Mouse (Mus musculus): ENCODE data around the gene Scn4a.
"Not testable (repeated sequence)": the region's sequence is repeated elsewhere in the genome, so short reads cannot be mapped to it uniquely, and the experiment has no call there.

The Scn4a gene

GRCm38 (mm10) chr11:106353188-106353587 lies at the start of gene Scn4a:
TSS of gene Scn4a (minus strand) at chr11:106353288.
- no peak for DNase-seq (ENCODE audit: low spot score in 2 of 2)

DNA sequence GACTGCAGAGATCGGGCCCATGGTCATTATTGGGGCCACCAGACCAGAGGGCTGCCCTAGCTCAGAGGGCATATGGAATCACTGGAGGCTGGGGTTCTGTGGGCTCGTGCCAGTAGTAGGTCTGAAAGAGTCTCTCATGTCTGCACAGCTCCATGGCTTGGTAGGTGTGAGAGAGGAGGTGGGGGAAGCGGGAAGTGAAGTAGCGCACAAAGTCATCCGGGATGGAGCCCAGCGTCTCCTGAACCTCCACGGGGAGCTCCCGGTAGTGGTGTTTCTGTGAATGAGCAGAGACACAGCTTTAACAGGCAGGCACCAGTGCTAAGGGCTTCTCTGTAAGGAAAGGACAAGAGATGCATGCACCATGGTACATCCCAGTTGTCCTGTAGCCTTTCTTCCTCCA lies 45.4 kb upstream of the Scn4a start:
- no peak for DNase-seq (ENCODE audit: low spot score in 2 of 2)

- DNase-seq (ENCODE audit: low spot score in 2 of 2), result peak in 1 of 2 experiments; percentile 20
Observed at GRCm38 (mm10) chr11:106397656-106398055, 44.6 kb upstream of the Scn4a start.

DNA sequence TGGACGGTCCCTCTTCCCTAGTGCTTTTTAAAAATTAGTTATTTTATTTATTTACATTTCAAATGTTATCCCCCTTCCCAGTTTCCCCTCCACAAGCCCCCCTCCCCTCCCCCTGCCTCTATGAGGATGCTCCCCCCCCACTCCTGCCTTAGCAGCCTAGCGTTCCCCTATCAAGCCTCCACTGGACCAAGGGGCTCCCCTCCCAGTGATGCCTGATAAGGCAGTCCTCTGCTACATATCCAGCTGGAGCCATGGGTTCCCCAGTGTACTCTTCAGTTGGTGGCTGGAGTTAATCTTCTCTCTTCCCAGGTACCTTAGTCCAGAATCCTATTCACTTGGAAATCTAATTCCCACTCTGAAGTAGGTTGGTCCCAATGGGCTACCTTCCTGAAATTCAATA lies 41.0 kb upstream of the Scn4a start:
- not testable (repeated sequence) for DNase-seq (ENCODE audit: low spot score in 2 of 2)

GRCm38 (mm10) chr11:106393331-106393616 lies 40.2 kb upstream of the Scn4a start:
- DNase-seq (ENCODE audit: low spot score in 2 of 2), result no peak

DNA sequence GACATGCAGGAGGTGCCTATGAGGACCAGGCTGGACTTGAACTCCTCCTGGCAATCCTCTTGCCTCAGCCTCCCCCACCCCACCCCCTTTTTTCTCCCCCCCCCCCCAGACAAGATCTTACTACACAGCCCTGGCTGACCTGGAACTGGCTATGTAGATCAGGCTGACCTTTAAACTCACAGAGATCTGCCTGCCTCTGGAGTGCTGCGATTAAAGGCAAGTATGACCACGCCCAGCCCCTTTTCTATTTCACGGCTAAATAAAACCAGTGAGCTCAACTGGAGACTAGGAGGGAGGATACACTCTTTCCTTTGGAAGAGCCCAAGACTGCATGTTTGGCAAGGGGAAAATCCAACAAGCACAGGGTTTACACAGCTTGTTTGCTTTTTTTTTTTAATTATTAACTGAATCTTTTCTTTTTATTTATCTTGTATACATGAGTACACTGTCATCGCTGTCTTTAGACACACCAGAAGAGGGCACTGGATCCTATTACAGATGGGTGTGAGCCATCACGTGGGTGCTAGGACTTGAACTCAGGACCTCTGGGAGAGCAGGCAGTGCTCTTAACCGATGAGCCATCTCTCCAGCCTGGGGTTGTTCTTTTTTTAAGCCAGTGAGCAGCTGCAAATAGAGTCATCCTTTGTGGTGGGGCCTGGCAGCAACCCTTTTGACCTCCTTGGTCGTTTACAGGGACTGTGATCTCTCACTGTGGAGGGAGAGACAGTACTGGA lies 39.7 kb upstream of the Scn4a start:
- DNase-seq (ENCODE audit: low spot score in 2 of 2), result no peak

DNA sequence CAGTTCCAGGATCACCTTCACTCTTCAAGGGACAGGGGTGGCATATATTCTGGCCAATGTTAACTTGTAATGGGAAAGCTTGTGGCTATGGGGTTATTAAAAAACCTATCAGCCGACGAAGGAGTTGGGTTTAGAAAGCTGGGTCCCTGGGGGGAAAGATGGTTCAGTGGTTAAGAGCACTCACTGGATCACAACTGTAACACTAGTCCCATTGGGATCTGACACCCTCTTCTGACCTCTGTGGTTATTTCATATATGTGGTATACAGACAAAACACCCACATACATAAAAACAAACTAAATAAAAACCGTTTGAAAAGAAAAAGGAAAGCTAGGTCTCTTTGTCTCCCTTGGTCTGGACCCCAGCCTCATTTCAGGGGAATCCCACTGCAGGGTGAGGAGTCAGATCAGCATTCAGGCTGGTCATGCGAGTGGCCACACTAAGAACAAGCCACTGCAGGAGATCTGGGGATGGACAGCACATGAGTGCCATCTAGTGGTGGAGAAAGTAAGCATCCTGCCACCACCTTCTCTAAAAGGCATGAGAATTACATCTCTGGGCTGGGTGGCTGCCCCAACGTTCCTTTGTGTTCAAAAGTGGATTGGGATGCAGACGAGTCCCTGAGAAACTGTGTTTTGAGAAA lies 38.6 kb upstream of the Scn4a start:
- DNase-seq (ENCODE audit: low spot score in 2 of 2), result peak in 1 of 2 experiments; percentile 74

DNA sequence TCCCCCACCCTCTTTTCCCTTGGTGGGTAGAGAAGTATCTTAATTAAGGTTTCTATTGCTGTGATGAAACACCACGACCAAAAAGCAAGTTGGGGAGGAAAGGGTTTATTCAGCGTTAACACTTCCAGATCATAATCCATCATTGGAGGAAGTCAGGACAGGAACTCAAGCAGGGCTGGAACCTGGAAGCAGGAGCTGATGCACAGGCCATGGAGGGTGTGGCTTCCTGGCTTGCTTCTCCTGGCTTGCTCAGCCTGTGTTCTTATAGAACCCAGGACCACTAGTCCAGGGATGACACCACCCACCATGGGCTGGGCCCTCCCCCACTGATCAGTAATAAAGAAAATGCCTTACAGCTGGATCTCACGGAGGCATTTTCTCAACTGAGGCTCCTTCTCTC lies 37.7 kb upstream of the Scn4a start:
- DNase-seq (ENCODE audit: low spot score in 2 of 2), result no peak

DNA sequence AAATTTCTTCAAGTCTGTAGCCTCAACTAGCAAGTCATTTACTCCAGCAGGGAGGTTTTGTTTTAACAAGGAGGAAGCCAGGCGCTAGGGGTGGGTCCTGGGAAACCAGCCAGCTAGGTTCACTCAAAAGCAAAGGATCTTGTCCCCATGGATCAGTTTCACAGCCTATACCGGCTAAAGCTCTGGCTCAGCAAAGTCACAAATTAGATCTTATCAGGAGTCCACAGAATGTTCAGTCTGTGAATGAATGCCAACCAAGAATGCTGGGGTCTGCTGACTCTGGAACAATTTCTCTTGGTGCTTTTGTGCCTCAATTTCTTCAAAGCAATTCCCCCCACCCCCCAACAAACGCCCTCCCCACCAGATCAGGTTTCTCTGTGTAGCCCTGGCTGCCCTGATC lies 36.5 kb upstream of the Scn4a start:
- DNase-seq (ENCODE audit: low spot score in 2 of 2), result no peak

GRCm38 (mm10) chr11:106387791-106388216 lies 34.7 kb upstream of the Scn4a start, which contains the start of gene Icam2:
TSS of gene Icam2 (minus strand) at chr11:106388075.
- no peak for DNase-seq (ENCODE audit: low spot score in 2 of 2)

GRCm38 (mm10) chr11:106387020-106387419 lies 33.9 kb upstream of the Scn4a start:
- no peak for DNase-seq (ENCODE audit: low spot score in 2 of 2)

DNA sequence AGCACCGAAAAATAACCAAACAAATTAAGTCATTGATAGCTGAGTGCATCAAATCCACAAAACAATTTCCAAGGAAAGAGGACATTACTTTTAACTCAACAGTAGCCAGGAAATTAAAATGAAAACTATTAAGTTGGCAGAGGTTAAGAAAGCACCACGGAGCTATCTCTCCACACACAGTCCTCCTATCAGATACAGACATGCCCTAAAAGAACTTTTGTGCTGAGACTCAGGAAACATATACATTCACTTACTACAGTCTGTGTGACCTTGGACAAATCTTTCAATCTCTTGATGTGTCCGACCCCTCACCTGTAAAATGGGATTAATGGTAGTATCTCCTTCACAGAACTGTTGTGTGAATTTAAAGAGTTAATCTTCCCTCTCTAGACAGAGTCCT lies 33.3 kb upstream of the Scn4a start:
- no peak for DNase-seq (ENCODE audit: low spot score in 2 of 2)

- no peak for DNase-seq (ENCODE audit: low spot score in 2 of 2)
Observed at GRCm38 (mm10) chr11:106383051-106383790, 30.1 kb upstream of the Scn4a start.

GRCm38 (mm10) chr11:106382424-106382823 lies 29.3 kb upstream of the Scn4a start:
- no peak for DNase-seq (ENCODE audit: low spot score in 2 of 2)

DNA sequence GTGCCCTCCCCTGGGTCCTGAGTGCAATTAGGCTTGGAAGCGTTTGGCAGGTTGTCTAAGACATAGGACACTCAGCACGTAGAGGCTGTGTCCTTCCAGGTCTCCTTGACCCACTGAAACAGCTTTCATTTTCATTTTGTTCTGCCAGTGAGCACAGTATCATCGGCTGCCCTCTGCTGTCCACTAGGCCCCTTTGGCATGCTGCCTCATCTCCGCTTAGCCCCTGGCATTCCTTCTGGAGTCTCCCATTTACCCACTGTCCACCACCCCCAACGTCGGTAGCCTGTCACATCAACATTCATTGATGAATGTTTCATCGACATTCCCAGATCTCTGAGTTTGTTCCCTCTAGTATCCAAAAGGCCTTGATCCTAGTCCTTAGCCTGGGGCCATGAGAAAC lies 28.8 kb upstream of the Scn4a start:
- no peak for DNase-seq (ENCODE audit: low spot score in 2 of 2)

DNA sequence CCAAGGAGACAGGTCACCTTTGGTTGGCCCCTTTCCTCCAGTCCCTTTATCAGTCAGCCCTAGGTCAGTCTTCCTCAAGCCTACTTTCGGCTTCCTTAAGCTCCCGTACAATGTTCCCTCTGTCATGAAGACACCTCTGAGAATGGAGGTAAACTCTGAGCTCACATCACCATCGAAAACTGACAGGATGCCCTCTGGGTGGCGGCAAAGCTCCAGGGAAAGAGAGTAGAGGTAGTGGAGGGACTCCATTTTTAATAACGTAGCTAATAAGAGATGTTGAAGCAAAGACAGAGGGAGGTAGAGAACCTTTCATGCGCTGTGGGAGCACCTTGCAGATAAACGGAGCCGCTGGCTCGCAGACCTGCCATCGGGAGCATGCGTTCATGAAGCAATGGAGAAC lies 27.9 kb upstream of the Scn4a start:
- no peak for DNase-seq (ENCODE audit: low spot score in 2 of 2)

DNA sequence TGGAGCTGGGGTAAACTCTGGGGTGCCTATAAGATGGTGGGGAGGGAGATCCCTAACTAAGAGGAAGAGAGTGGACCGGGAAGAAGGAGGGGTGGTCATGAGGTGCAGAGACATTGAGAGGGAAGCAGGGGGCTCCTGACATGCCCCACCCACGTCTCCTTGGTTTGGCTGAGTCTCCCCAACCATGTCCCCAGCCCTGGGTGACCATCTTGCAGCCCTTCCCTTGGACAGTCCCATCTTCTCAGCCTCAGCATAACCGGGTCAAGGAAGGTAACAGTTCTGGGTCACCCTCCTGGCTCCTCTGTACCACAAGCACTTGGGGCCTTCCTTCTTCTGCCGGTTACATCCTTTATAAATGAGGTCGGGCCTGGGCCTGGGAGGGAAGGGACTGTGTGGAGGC lies 21.9 kb upstream of the Scn4a start:
- DNase-seq (ENCODE audit: low spot score in 2 of 2), result no peak

DNA sequence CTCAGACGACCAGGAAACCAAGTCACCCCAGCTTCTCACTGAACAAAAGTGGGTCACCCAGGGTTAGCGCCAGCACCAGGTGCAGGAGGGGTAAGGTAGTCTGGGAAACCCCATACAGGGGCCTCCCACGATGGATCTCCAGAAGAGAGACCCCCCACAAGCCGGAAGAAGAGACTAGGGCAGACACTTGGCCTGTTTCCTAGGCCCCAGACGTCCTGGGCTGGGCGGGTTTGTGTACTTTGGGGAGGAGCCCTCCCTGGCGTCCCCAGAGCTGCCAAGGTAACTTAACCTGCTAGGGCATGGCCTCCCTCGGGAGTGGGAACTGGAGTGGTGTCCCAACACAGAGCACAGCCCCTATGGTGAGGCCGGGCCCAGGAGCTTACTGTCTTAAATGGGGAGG lies 21.5 kb upstream of the Scn4a start:
- DNase-seq (ENCODE audit: low spot score in 2 of 2), result no peak

- no peak for DNase-seq (ENCODE audit: low spot score in 2 of 2)
Observed at GRCm38 (mm10) chr11:106373998-106374397, 20.9 kb upstream of the Scn4a start.

DNA sequence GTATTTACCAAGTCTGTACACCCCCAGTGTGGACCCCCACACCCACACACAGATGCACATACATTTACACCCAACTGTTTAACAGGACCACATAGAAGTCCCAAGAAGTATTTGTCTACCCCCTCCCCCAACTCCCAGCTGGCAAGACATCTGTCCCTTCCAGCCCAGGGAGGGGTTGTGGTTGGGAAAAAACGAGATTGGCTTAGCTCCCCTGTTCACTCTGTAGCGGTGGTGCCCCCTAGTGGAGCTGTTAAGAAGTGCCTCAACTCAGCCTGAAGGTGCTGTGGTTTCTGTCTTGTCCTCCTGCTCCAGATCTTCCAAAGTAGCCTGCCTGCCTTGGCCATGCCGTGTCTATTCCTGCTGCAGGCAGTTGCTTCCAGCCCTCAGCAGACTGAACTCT lies 13.2 kb upstream of the Scn4a start:
- peak; percentile 7 to 76 for DNase-seq (ENCODE audit: low spot score in 2 of 2)

- no peak for DNase-seq (ENCODE audit: low spot score in 2 of 2)
Observed at GRCm38 (mm10) chr11:106365366-106365765, 12.3 kb upstream of the Scn4a start, which contains the start of gene Prr29. TSS of gene Prr29 (plus strand) at chr11:106365472.

DNA sequence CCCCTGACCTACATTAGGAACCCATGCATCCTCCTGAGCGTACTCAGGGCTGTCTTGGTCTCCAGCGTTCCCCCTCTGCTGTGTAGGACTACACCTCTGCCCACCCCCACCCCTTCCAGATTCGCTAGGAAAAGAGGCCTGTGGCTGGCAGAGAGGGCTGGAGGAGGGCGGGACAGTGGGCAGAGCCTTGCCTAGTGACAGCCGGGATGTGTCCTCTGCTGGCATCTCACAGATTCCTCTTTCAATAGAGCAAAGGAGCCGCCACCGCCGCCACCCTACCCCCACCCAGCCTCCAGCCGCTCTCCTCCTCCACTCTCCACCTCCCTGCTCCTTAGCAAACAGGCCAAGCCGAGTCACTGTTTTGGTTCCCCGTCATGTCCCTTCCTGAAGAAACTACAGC lies 11.6 kb upstream of the Scn4a start:
- DNase-seq (ENCODE audit: low spot score in 2 of 2), result no peak

- DNase-seq (ENCODE audit: low spot score in 2 of 2), result no peak
Observed at GRCm38 (mm10) chr11:106359350-106359749, 6.3 kb upstream of the Scn4a start.
